Mouse (Mus musculus) inflammation-experienced regulatory T-cells (primary cell): Measurements from ENCODE around the gene Arl4a. TPM values are rescaled to one million over a fixed set of nuclear protein-coding genes. Genes with fewer than 3 reads are reported as not detected.

Experiments used
- polyA plus RNA-seq, 2 experiments: library from polyadenylated mRNA; unstranded; fragments of 100-300 nt; shearing (Covaris generic); gene quantifications; one replicate each; pipeline ENCODE4 v1.2.1; 2017

Arl4a gene
- 10 to 100 TPM; 78.9 to 83.4 TPM for polyA plus RNA-seq

GRCm38 (mm10) chr12:40037876-40038463 is at the start of gene Arl4a:
Gene Arl4a (minus strand): TSS chr12:40038025.

Other genes with a start within 250 kb of the Arl4a start
- 1 to 10 TPM; 1.2 to 6.8 TPM for gene Scin, start 96.2 kb upstream of the Arl4a start, polyA plus RNA-seq
- under 1 TPM; 0.22 to 0.47 TPM for gene Lsmem1, start 161.5 kb upstream of the Arl4a start, polyA plus RNA-seq
- 100 to 1,000 TPM; 128 to 216 TPM for gene Ifrd1, start 210.5 kb upstream of the Arl4a start, polyA plus RNA-seq